Mouse (Mus musculus) lung, embryonic 16.5 days (tissue): ENCODE measurements around the gene Tap1. TPM values are rescaled to one million over a fixed set of nuclear protein-coding genes. Genes with fewer than 3 reads are reported as not detected.
A peak's percentile ranks its signal among the peaks of the same experiment; 100 is the strongest.
"Not testable (repeated sequence)": the region's sequence is repeated elsewhere in the genome, so short reads cannot be mapped to it uniquely, and the experiment has no call there.

ENCODE experiments used
- ATAC-seq: fragments of 200-750 bp; cut with Nextera tagmentation; 2 replicates; pipeline ENCODE4 v1.8.0; 2017; ENCODE audit warnings: low read depth, mild to moderate bottlenecking, moderate library complexity
- H3K27ac ChIP-seq: fragments of 300-500 bp; sonication (generic); 2 replicates; pipeline ENCODE4 v1.5.1; 2014; ENCODE audit warnings: mild to moderate bottlenecking, control low read depth, low read length
- H3K27me3 ChIP-seq: fragments of 300-500 bp; sonication (generic); 2 replicates; pipeline ENCODE4 v1.6.1; 2014; ENCODE audit warnings: low read depth, low read length, mixed read lengths; ENCODE audit not compliant: control insufficient read depth, insufficient read depth
- H3K36me3 ChIP-seq: fragments of 300-500 bp; sonication (generic); 2 replicates; pipeline ENCODE4 v1.6.1; 2014; ENCODE audit warnings: low read length; ENCODE audit not compliant: control insufficient read depth, insufficient read depth
- H3K4me1 ChIP-seq: fragments of 300-500 bp; sonication (generic); replicated peaks from 2 replicates; pipeline ENCODE4 v1.6.1; 2014; ENCODE audit warnings: low read length, mixed read lengths; ENCODE audit not compliant: control insufficient read depth, insufficient read depth
- H3K4me2 ChIP-seq: fragments of 300-500 bp; sonication (generic); 2 replicates; pipeline ENCODE4 v1.6.1; 2014; ENCODE audit warnings: low read depth, low read length, control low read depth
- H3K4me3 ChIP-seq: fragments of 300-500 bp; sonication (generic); 2 replicates; pipeline ENCODE4 v1.5.1; 2014; ENCODE audit warnings: mild to moderate bottlenecking, low read length, control low read depth
- H3K9ac ChIP-seq: fragments of 300-500 bp; sonication (generic); 2 replicates; pipeline ENCODE4 v1.6.1; 2014; ENCODE audit warnings: low read length, control low read depth
- H3K9me3 ChIP-seq: fragments of 300-500 bp; sonication (generic); 2 replicates; pipeline ENCODE4 v1.6.1; 2016; ENCODE audit warnings: low read length; ENCODE audit not compliant: control insufficient read depth
- WGBS: fragments of 180-500 bp; shearing (Covaris S2); extraction: QIAGEN DNeasy Blood & Tissue Kit; methylation state at CpG from one replicate; pipeline ENCODE4 v1.1.7; 2014; 5-methylcytosine and 5-hydroxymethylcytosine counted together
- polyA plus RNA-seq: library from polyadenylated mRNA; unstranded; fragments of >200 nt; fragmentation: Nextera tagmentation; extraction: Ambion mirVana; gene quantifications from 2 replicates; pipeline ENCODE4 v1.2.1, GENCODE M21; 2015

Gene Tap1
- polyA plus RNA-seq, 1 experiment from 2014 or later = 7.2 TPM

DNA sequence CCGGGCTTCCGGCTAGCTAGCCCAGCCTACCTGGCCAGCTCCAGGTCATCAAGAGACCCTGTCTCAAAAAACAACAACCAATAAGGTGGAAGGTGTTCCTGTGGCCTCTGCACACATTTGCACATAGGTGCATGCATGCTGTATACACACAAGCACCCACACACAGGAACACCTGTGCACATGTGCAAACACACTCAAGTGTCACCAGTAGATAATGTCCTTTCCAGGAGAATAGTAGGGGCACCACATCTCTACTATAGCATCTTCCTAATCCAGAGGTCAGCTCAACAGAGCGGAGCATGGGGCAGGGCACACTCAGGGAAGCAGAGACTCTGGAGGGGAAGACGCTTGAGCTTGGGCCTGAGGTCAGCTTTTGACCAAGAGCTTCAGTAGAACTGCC, 43.1 kb upstream of the Tap1 start:
- not testable (repeated sequence) for H3K27ac ChIP-seq
- 84% methylated on average over 4 of the region's 4 CpGs for WGBS

DNA sequence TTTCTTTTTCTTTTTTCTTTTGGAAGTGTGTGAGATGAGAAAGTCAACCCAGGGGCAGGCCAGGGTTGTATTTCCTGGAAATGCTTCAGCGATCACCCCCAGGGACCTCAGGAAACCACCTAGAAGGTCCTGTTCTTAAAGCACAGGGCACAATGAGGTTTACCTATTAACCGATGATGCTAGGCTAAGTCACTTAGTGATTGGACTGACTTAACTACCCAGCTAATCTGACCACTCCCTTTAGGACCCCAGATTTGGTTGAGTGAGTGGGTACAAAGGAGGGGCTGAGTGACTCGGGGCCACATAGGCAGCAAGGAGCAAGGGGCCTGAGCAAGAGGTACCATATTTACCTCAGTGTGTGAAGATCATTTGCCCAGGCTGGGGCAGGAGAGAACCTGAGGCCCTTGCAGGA, 42.4 kb upstream of the Tap1 start:
- Histone ChIP-seq H3K27ac (no peak overlapping the region), H3K36me3 (no peaks in the 10 kb centered on the region), H3K9ac (no peak overlapping the region), H3K4me1 (peaks cover 11% of the 10 kb centered on the region), H3K9me3 (no peaks in the 10 kb centered on the region), H3K4me3 (no peak overlapping the region), H3K27me3 (peaks cover 8% of the 10 kb centered on the region), H3K4me2 (no peak overlapping the region)
- WGBS = 72% methylated on average over 3 of the region's 3 CpGs
- ATAC-seq = no peak

More for the DNA sequence above, 43.1 kb upstream of the Tap1 start:
- not testable (repeated sequence) for H3K36me3 ChIP-seq, H3K9ac ChIP-seq, H3K4me3 ChIP-seq, H3K4me2 ChIP-seq, ATAC-seq, H3K9me3 ChIP-seq
- peaks cover 17% of the 10 kb centered on the region for H3K4me1 ChIP-seq
- H3K27me3 ChIP-seq = peaks cover 14% of the 10 kb centered on the region

- H3K27ac ChIP-seq = no peak within 1 kb of the TSS
- H3K4me1 ChIP-seq = no peaks in the 10 kb centered on the region
- no peaks in the 10 kb centered on the region for H3K36me3 ChIP-seq
- H3K4me2 ChIP-seq = 0 out of 2 replicates have a peak within 1 kb of the TSS, but pooled peaks have one; percentile 18
- no peak within 1 kb of the TSS for H3K9ac ChIP-seq
- 47% methylated on average over 4 of the region's 4 CpGs for WGBS
- no peaks in the 10 kb centered on the region for H3K27me3 ChIP-seq
- H3K4me3 ChIP-seq = no peak within 1 kb of the TSS
- ATAC-seq = peak; percentile 71
- H3K9me3 ChIP-seq = no peaks in the 10 kb centered on the region
Observed at GRCm38 (mm10) chr17:34152923-34153322, 34.4 kb upstream of the Tap1 start, which contains the start of gene H2-DMb1. H2-DMb1 (plus strand) TSS chr17:34153072.

GRCm38 (mm10) chr17:34155534-34155933, 31.8 kb upstream of the Tap1 start:
- ATAC-seq = no peak
- Histone ChIP-seq H3K4me3 (no peak overlapping the region), H3K36me3 (no peaks in the 10 kb centered on the region), H3K27ac (no peak overlapping the region), H3K9me3 (no peaks in the 10 kb centered on the region), H3K4me1 (no peaks in the 10 kb centered on the region), H3K9ac (no peak overlapping the region), H3K27me3 (no peaks in the 10 kb centered on the region), H3K4me2 (no peak overlapping the region)
- WGBS = 28% methylated on average over 5 of the region's 5 CpGs

DNA sequence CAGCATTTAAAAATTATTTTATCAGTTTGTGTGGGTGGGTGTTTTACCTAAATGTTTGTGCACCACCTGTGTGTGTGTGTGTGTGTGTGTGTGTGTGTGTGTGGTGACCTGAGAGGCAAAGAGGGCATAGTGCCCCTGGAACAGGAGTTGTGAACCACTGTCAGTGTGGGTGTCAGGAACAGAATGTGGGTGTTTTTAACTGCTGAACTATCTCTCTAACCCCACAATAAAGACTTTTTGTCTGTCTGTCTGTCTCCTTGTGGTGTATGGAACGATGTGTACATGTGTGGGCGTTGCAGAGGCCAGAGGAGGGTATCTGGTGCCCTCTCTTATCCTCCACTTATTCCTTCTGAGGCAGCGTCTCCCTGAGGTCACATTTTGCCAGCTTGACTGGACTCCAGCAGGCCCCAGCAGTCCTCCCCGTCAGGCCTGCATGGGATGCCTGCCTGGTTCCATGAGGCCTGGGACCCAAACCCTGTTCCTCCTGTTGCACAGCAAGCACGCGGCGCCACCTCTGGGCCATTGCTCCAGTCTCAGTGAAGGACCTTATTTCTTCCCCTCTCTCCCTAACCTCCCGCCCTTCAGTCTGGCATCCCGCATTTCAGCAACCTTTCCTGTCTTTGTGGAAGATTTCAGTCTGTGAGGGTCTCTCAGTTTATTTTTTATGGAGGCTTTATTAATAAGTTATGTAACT, 23.0 kb upstream of the Tap1 start:
- no peak overlapping the region for H3K4me2 ChIP-seq
- no peak overlapping the region for H3K27ac ChIP-seq
- H3K4me3 ChIP-seq = no peak overlapping the region
- H3K9me3 ChIP-seq = 0 out of 2 replicates have a peak, but pooled peaks cover 2% of the 10 kb centered on the region
- WGBS = 35% methylated on average over 9 of the region's 9 CpGs
- H3K27me3 ChIP-seq = no peaks in the 10 kb centered on the region; the same call in 1 of the 2 replicates
- no peaks in the 10 kb centered on the region for H3K4me1 ChIP-seq
- no peak overlapping the region for H3K9ac ChIP-seq
- H3K36me3 ChIP-seq = no peaks in the 10 kb centered on the region
- no peak for ATAC-seq

DNA sequence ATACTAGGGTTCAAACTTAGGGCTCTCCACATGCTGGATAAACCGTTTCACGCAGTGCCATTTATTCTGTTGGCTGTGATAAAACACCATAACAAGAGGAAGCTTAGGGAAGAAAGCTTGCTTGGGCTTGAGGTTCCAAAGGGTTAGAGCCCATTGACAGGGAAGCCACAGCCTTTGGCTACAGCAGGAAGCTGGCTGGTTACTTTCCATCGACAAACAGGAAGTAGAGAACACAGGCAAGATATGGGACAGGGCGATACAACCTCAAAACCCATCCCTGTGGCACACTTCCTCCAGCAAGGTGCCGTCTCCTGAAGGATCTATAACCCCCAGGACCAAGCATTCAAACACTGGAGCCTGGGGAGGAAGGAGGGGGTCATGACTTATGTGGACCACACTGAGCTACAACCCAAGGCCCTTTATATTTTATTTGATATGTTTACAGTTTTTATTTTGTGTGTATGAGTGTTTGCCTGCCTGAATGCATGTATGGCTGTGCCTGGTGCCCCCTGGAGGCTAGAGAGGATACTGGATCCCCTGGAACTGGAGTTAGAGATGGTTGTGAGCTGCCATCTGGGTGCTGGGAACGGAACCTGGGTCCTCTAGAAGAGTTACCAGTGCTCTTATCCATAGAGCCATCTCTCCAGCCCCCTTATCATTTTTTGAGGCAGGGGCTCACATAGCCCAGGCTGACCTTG, 22.2 kb upstream of the Tap1 start:
- H3K4me1 ChIP-seq = no peaks in the 10 kb centered on the region
- H3K9ac ChIP-seq = no peak overlapping the region
- H3K36me3 ChIP-seq = no peaks in the 10 kb centered on the region
- WGBS = 72% methylated on average over 6 of the region's 6 CpGs
- H3K4me3 ChIP-seq = no peak overlapping the region
- H3K4me2 ChIP-seq = no peak overlapping the region
- ATAC-seq = no peak
- no peak overlapping the region for H3K27ac ChIP-seq
- no peaks in the 10 kb centered on the region; the same call in none of the 2 replicates for H3K27me3 ChIP-seq
- 0 out of 2 replicates have a peak, but pooled peaks cover 2% of the 10 kb centered on the region for H3K9me3 ChIP-seq

GRCm38 (mm10) chr17:34169279-34169678, 18.1 kb upstream of the Tap1 start:
- no peaks in the 10 kb centered on the region for H3K36me3 ChIP-seq
- H3K9ac ChIP-seq = no peak overlapping the region
- no peak for ATAC-seq
- H3K27ac ChIP-seq = no peak overlapping the region
- no peaks in the 10 kb centered on the region for H3K4me1 ChIP-seq
- 0% methylated on average over 2 of the region's 2 CpGs for WGBS
- peaks cover 8% of the 10 kb centered on the region for H3K9me3 ChIP-seq
- H3K27me3 ChIP-seq = no peaks in the 10 kb centered on the region; the same call in none of the 2 replicates
- no peak overlapping the region for H3K4me2 ChIP-seq
- no peak overlapping the region for H3K4me3 ChIP-seq

- H3K4me2 ChIP-seq = no peak overlapping the region
- no peaks in the 10 kb centered on the region for H3K4me1 ChIP-seq
- 16% methylated on average over 4 of the region's 4 CpGs for WGBS
- no peak overlapping the region for H3K27ac ChIP-seq
- no peak for ATAC-seq
- H3K9me3 ChIP-seq = peaks cover 7% of the 10 kb centered on the region
- H3K27me3 ChIP-seq = no peaks in the 10 kb centered on the region; the same call in none of the 2 replicates
- no peak overlapping the region for H3K9ac ChIP-seq
- no peak overlapping the region for H3K4me3 ChIP-seq
- H3K36me3 ChIP-seq = no peaks in the 10 kb centered on the region
Observed at GRCm38 (mm10) chr17:34170487-34170876, 16.9 kb upstream of the Tap1 start.

- Histone ChIP-seq H3K36me3 (no peaks in the 10 kb centered on the region), H3K9me3 (peaks cover 5% of the 10 kb centered on the region), H3K4me3 (no peak overlapping the region), H3K4me1 (no peaks in the 10 kb centered on the region), H3K4me2 (0 out of 2 replicates have a peak overlapping the region, but pooled peaks have one; percentile 9), H3K9ac (no peak overlapping the region), H3K27me3 (no peaks in the 10 kb centered on the region; the same call in none of the 2 replicates), H3K27ac (no peak overlapping the region)
- WGBS = 34% methylated on average over 13 of the region's 13 CpGs
- ATAC-seq = peak; percentile 68
Observed at GRCm38 (mm10) chr17:34170877-34171498, 16.4 kb upstream of the Tap1 start.
